Mouse (Mus musculus): ENCODE results near the gene Fam71e2. TPM values are rescaled to one million over a fixed set of nuclear protein-coding genes. Genes with fewer than 3 reads are reported as not detected.

Gene Fam71e2
- polyA plus RNA-seq, 1 experiment from 2014 or later, result not detected

DNA sequence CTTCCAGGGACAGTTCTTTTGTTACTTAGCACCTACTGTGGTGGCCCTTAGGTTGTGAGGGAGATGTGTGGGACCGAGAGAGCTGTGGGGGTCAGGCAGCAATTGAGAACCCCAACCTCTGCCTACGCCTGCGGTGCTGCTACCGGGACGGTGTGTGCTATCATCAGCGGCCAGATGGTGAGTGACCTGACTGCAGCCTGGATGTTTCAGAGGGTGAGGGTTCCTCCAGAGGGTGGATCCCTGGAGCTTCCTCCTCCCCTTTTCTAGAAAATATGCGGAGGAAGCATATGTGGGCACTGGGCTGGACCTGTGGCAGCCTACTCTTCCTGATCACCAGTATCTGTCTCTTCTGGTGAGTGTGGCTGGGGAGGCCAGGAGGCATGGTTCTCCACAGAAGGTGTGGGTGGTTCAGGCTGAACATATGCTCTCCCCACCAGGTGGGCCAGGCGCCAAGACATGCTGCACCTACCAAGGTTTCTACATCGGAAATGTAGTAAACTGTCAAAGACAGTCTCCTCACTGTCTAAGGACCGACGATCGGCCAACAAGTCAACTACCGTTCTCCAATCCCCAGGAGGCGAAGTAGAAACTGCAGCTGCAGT is 12.7 kb upstream of the Fam71e2 start:
- peak; percentile 45; the same call in 1 of the 2 replicates for ATAC-seq (replicated peaks; ENCODE audit: insufficient number of reproducible peaks, low FRiP score, low TSS enrichment)
- Histone ChIP-seq H3K9ac (ENCODE audit: low read depth, low read length) (no peak overlapping the region), H3K4me2 (no peak overlapping the region)

DNA sequence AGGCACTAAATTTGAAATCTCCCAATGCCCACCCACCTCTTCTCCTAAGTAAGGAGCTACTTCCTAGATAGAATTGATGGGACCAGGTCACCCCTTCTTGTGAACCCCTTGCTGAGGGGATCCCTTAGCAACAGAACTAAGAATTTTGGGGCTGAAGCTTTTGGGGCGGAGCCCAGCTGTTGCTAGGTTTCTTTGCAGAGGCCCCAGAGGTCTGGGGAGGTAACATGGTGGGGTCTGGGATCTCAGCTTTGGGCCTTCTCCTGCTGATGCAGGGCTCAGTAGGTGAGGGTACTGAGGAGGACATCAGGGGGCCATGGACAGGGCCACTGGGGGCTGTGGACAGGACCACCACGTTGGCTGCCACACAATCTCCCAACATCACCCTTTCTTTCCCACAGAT is 11.7 kb upstream of the Fam71e2 start, which contains the start of the genes Il11 and Tmem190:
Il11 (minus strand) TSS at position 101 of the 400 bp plus-strand sequence.
Tmem190 (plus strand) TSS at position 179 of the 400 bp plus-strand sequence.
- Histone ChIP-seq H3K36me3 (ENCODE audit: control insufficient read depth, insufficient read depth, low read length) (no peaks in the 10 kb centered on the region), H3K9me3 (replicated peaks; ENCODE audit: control insufficient read depth, low read length) (no peaks in the 10 kb centered on the region), H3K4me1 (ENCODE audit: control insufficient read depth, insufficient read depth, low read length) (peaks cover 7% of the 10 kb centered on the region), H3K27ac (ENCODE audit: low read depth, low read length) (no peak within 1 kb of the TSS), H3K4me3 (ENCODE audit: low read depth, low read length) (no peak within 1 kb of the TSS), H3K4me2 (no peak within 1 kb of the TSS), H3K27me3 (ENCODE audit: control insufficient read depth, insufficient read depth, low read length) (peaks cover 32% of the 10 kb centered on the region), H3K9ac (ENCODE audit: low read depth, low read length) (no peak within 1 kb of the TSS)
- WGBS (ENCODE audit: insufficient replicate concordance), result 78% methylated on average over 2 of the region's 2 CpGs
- no peak for ATAC-seq (replicated peaks; ENCODE audit: insufficient number of reproducible peaks, low FRiP score, low TSS enrichment)

More for the DNA sequence above, 12.7 kb upstream of the Fam71e2 start:
- H3K36me3 ChIP-seq (ENCODE audit: control insufficient read depth, insufficient read depth, low read length), result no peaks in the 10 kb centered on the region
- WGBS (ENCODE audit: insufficient replicate concordance), result 64% methylated on average over 14 of the region's 14 CpGs
- no peaks in the 10 kb centered on the region for H3K9me3 ChIP-seq (replicated peaks; ENCODE audit: control insufficient read depth, low read length)
- H3K27ac ChIP-seq (ENCODE audit: low read depth, low read length), result no peak overlapping the region
- H3K4me3 ChIP-seq (ENCODE audit: low read depth, low read length), result no peak overlapping the region
- H3K27me3 ChIP-seq (ENCODE audit: control insufficient read depth, insufficient read depth, low read length), result peaks cover 22% of the 10 kb centered on the region
- H3K4me1 ChIP-seq (ENCODE audit: control insufficient read depth, insufficient read depth, low read length), result peaks cover 4% of the 10 kb centered on the region; the same call in 1 of the 2 replicates

DNA sequence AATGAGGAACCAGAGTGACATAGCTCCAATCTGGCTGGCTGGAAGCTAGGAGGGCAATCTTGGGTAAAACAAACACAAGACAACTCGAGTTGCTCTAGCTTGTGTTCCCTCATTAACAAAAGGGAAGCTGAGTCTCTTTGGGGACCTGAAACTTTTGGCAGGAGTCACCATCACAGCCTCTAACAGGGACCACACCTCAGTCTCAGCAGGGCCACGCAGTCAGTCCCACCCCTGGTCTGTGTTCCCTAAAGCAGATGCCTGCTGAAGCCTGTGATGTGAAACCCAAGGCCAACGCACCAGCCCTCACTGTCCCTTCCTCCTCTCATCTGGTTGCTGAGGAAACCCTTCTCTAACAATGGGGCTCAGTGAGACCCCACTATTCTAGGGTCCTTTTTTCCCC is 11.0 kb upstream of the Fam71e2 start:
- no peak overlapping the region for H3K9ac ChIP-seq (ENCODE audit: low read depth, low read length)
- no peak for ATAC-seq (replicated peaks; ENCODE audit: insufficient number of reproducible peaks, low FRiP score, low TSS enrichment)
- WGBS (ENCODE audit: insufficient replicate concordance), result 50% methylated on average over 3 of the region's 3 CpGs
- no peaks in the 10 kb centered on the region for H3K36me3 ChIP-seq (ENCODE audit: control insufficient read depth, insufficient read depth, low read length)
- H3K27me3 ChIP-seq (ENCODE audit: control insufficient read depth, insufficient read depth, low read length), result peaks cover 38% of the 10 kb centered on the region
- no peak overlapping the region for H3K4me2 ChIP-seq
- peaks cover 9% of the 10 kb centered on the region for H3K4me1 ChIP-seq (ENCODE audit: control insufficient read depth, insufficient read depth, low read length)
- H3K9me3 ChIP-seq (replicated peaks; ENCODE audit: control insufficient read depth, low read length), result no peaks in the 10 kb centered on the region
- H3K4me3 ChIP-seq (ENCODE audit: low read depth, low read length), result no peak overlapping the region
- no peak overlapping the region for H3K27ac ChIP-seq (ENCODE audit: low read depth, low read length)

GRCm38 (mm10) chr7:4779921-4780320 is 8.8 kb upstream of the Fam71e2 start:
- Histone ChIP-seq H3K4me1 (ENCODE audit: control insufficient read depth, insufficient read depth, low read length) (peaks cover 12% of the 10 kb centered on the region), H3K27me3 (ENCODE audit: control insufficient read depth, insufficient read depth, low read length) (peaks cover 61% of the 10 kb centered on the region), H3K36me3 (ENCODE audit: control insufficient read depth, insufficient read depth, low read length) (no peaks in the 10 kb centered on the region), H3K9ac (ENCODE audit: low read depth, low read length) (no peak overlapping the region), H3K27ac (ENCODE audit: low read depth, low read length) (no peak overlapping the region), H3K9me3 (replicated peaks; ENCODE audit: control insufficient read depth, low read length) (no peaks in the 10 kb centered on the region), H3K4me3 (ENCODE audit: low read depth, low read length) (no peak overlapping the region), H3K4me2 (no peak overlapping the region)
- WGBS (ENCODE audit: insufficient replicate concordance), result 29% methylated on average over 5 of the region's 5 CpGs
- no peak for ATAC-seq (replicated peaks; ENCODE audit: insufficient number of reproducible peaks, low FRiP score, low TSS enrichment)

- Histone ChIP-seq H3K4me1 (ENCODE audit: control insufficient read depth, insufficient read depth, low read length) (peaks cover 12% of the 10 kb centered on the region), H3K9me3 (replicated peaks; ENCODE audit: control insufficient read depth, low read length) (no peaks in the 10 kb centered on the region), H3K9ac (ENCODE audit: low read depth, low read length) (no peak overlapping the region), H3K27me3 (ENCODE audit: control insufficient read depth, insufficient read depth, low read length) (peaks cover 59% of the 10 kb centered on the region), H3K27ac (ENCODE audit: low read depth, low read length) (no peak overlapping the region), H3K4me3 (ENCODE audit: low read depth, low read length) (no peak overlapping the region), H3K4me2 (no peak overlapping the region; the same call in 1 of the 2 replicates), H3K36me3 (ENCODE audit: control insufficient read depth, insufficient read depth, low read length) (no peaks in the 10 kb centered on the region)
- no peak for ATAC-seq (replicated peaks; ENCODE audit: insufficient number of reproducible peaks, low FRiP score, low TSS enrichment)
- whole genome bisulfite sequencing (ENCODE audit: insufficient replicate concordance), result 10% methylated on average over 17 of the region's 20 CpGs
Measured at GRCm38 (mm10) chr7:4777851-4778637, 6.9 kb upstream of the Fam71e2 start.

DNA sequence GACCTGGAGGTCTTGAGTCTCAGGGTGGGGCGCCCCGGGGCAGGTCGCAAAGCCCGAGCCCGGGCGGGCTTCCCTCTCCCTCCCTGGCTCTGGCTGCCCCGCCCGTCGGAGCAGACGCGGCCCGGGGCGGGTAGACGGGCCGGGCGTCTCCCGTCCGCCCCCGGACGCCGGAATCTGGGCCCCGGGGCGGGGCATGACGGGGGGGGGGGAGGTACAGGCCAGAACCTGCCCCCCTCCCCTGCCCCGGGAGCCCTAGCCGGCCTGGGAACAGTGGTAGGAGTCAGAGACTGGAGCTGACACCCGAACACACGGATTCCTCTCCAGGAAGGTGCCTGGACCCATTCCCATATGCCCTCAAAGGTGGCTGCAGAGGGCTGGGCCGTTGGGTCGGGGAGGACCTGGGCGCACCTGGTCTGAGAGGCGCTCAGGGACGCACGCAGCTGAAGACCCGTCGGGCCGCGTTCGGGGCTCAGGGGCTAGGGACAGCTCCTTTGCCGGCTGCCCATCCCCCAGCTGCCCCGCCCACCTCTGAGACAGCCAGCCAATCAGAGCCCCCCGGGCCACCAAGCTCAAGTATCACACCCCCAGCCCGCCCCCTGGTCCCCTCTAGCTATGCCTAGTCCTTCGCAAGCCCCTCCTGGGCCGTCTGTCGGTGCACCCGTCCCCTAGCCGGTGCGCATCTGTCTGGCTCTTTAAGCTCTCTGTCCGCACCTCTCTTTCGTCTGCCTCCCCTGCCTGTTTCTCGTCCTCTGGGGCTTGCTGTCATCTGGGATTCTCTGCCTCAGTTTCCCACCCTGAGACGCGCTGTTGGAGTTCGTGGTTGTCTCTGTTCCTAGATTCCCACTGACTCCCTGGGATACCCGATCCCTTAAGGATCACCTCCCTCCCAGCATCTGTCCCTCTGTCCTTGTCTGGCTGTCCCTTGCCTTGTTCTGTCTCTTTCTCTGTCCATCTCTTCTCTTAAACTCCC is 6.0 kb upstream of the Fam71e2 start:
- H3K9me3 ChIP-seq (replicated peaks; ENCODE audit: control insufficient read depth, low read length), result no peaks in the 10 kb centered on the region
- H3K9ac ChIP-seq (ENCODE audit: low read depth, low read length), result peak overlapping the region; percentile 34; the same call in 1 of the 2 replicates
- no peak overlapping the region for H3K27ac ChIP-seq (ENCODE audit: low read depth, low read length)
- peak overlapping the region; percentile 58 for H3K4me2 ChIP-seq
- WGBS (ENCODE audit: insufficient replicate concordance), result 1% methylated on average over 39 of the region's 56 CpGs
- no peaks in the 10 kb centered on the region for H3K36me3 ChIP-seq (ENCODE audit: control insufficient read depth, insufficient read depth, low read length)
- peak overlapping the region; percentile 30 for H3K4me3 ChIP-seq (ENCODE audit: low read depth, low read length)
- ATAC-seq (replicated peaks; ENCODE audit: insufficient number of reproducible peaks, low FRiP score, low TSS enrichment), result peak; percentile 56
- H3K4me1 ChIP-seq (ENCODE audit: control insufficient read depth, insufficient read depth, low read length), result peaks cover 12% of the 10 kb centered on the region
- H3K27me3 ChIP-seq (ENCODE audit: control insufficient read depth, insufficient read depth, low read length), result peaks cover 59% of the 10 kb centered on the region

DNA sequence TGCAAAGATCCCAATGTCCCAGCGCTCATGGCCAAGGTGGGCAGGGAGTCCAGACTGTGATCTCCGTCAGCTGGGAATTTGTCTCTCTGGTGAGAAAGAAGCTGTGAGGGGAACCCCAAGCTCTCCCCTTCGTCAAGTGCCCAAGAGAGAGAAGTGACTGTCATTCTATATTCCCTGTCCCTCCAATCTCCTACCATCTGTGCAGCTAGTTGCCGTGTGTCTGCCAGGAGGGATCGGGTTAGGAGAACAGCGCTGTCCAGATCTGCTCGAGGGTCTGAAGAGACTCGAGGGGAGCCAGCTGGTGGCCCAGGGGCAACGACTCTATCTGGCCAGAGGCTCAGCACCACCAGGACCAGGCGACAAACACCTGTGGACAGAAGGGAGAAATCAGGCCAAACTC is 5.0 kb upstream of the Fam71e2 start:
- ATAC-seq (replicated peaks; ENCODE audit: insufficient number of reproducible peaks, low FRiP score, low TSS enrichment), result no peak
- Histone ChIP-seq H3K9me3 (replicated peaks; ENCODE audit: control insufficient read depth, low read length) (no peaks in the 10 kb centered on the region), H3K27ac (ENCODE audit: low read depth, low read length) (no peak overlapping the region), H3K4me1 (ENCODE audit: control insufficient read depth, insufficient read depth, low read length) (peaks cover 12% of the 10 kb centered on the region), H3K4me3 (ENCODE audit: low read depth, low read length) (no peak overlapping the region), H3K9ac (ENCODE audit: low read depth, low read length) (no peak overlapping the region), H3K36me3 (ENCODE audit: control insufficient read depth, insufficient read depth, low read length) (no peaks in the 10 kb centered on the region), H3K4me2 (no peak overlapping the region), H3K27me3 (ENCODE audit: control insufficient read depth, insufficient read depth, low read length) (peaks cover 59% of the 10 kb centered on the region)
- WGBS (ENCODE audit: insufficient replicate concordance), result 41% methylated on average over 10 of the region's 10 CpGs
